Mouse (Mus musculus) ES-E14 (cell line): ENCODE measurements around the gene Agpat1.

Experiments used
- CHD2 ChIP-seq: IDR thresholded peaks from 2 replicates; pipeline ENCODE4 v1.6.1; 2014; ENCODE audit warnings: mild to moderate bottlenecking, low read depth, low read length, inconsistent platforms
- HCFC1 ChIP-seq: IDR thresholded peaks from 2 replicates; pipeline ENCODE4 v1.6.1; 2012; ENCODE audit warnings: low read length, inconsistent platforms, borderline replicate concordance; ENCODE audit not compliant: insufficient read depth
- MAFK ChIP-seq: IDR thresholded peaks from 2 replicates; pipeline ENCODE4 v1.6.1; 2014; ENCODE audit warnings: mild to moderate bottlenecking, low read depth, low read length, inconsistent platforms; ENCODE audit not compliant: insufficient read depth
- ZC3H11A ChIP-seq: IDR thresholded peaks from 2 replicates; pipeline ENCODE4 v1.6.1; 2012; ENCODE audit warnings: low read depth, mild to moderate bottlenecking, inconsistent platforms, low read length, borderline replicate concordance

GRCm38 (mm10) chr17:34635671-34636070 is 31.6 kb downstream of the Agpat1 start:
- TF ChIP-seq MAFK (no peak), HCFC1 (no peak), CHD2 (no peak), ZC3H11A (no peak)
